Mouse (Mus musculus): Measurements from ENCODE around the gene Plekhj1.

- TF ChIP-seq CTCF (IDR thresholded peaks at IDR 0.05; ENCODE audit: extremely low read depth, insufficient read depth, low read length) (no peak), POLR2A (IDR thresholded peaks at IDR 0.05; ENCODE audit: extremely low read depth, insufficient read depth, low read length) (no peak)
Measured at GRCm38 (mm10) chr10:80785963-80786362, 12.5 kb downstream of the Plekhj1 start.
